Mouse (Mus musculus): Measurements from ENCODE around the gene Necap1. TPM values are rescaled to one million over a fixed set of nuclear protein-coding genes. Genes with fewer than 3 reads are reported as not detected.
A peak's percentile ranks its signal among the peaks of the same experiment; 100 is the strongest.

The Necap1 gene
- polyA plus RNA-seq, 2 experiments, result 49.3 to 58.3 TPM

DNA sequence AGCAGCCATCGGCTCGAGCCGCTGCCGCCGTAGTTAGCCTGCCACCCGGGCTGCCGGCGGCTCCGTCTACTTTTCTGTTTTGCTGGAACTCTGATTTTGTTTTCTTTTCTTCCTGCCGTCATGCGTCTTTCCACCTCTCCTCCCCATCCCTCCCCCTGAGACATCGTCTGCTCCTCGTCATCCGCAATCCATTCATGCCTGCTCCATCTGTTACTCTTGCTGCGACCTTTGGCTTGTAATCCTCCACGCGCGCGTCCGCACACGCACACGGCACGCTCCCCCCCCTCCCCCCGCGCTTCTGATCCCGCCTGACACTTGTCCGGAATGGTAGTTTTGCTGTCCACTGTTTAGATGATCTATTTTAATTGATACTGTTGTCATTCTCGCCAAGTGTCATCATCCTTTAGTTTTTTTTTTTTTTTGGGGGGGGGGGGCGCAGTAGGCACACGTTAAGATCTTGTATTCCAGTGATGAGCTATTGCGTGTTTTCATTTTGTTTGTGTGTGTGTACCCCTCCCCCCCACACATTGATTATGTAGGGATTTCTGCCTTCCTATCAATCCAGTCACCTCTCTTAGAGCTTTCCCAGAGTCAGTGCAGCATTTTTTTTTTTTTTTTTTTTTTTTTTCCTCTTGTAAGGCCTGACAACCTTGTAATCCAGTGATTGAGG is 581 bp downstream of the Necap1 start:
- WGBS, result 0% methylated on average over 22 of the region's 31 CpGs
- Histone ChIP-seq H3K36me3 (ENCODE audit: control insufficient read depth, insufficient read depth, low read length) (peaks cover 28% of the 10 kb centered on the region), H3K9me3 (ENCODE audit: control insufficient read depth, low read length) (no peaks in the 10 kb centered on the region), H3K4me1 (ENCODE audit: control insufficient read depth, insufficient read depth, low read length) (peaks cover 7% of the 10 kb centered on the region), H3K27ac (replicated peaks; ENCODE audit: low read depth, low read length) (peak overlapping the region; percentile 86), H3K4me2 (replicated peaks; ENCODE audit: low read depth, low read length, severe bottlenecking) (peak overlapping the region; percentile 69), H3K27me3 (ENCODE audit: control insufficient read depth, insufficient read depth, low read length) (no peaks in the 10 kb centered on the region), H3K9ac (ENCODE audit: low read depth, low read length, severe bottlenecking) (peak overlapping the region; percentile 90), H3K4me3 (replicated peaks; ENCODE audit: low read length) (peak overlapping the region; percentile 92)
- no peak for TF ChIP-seq POLR2A (IDR thresholded peaks at IDR 0.05; ENCODE audit: borderline replicate concordance, extremely low read depth, insufficient read depth, insufficient read length)
- ATAC-seq (ENCODE audit: low FRiP score, low read depth) (peak; percentile 67), DNase-seq (ENCODE audit: low spot score) (peak; percentile 11)

DNA sequence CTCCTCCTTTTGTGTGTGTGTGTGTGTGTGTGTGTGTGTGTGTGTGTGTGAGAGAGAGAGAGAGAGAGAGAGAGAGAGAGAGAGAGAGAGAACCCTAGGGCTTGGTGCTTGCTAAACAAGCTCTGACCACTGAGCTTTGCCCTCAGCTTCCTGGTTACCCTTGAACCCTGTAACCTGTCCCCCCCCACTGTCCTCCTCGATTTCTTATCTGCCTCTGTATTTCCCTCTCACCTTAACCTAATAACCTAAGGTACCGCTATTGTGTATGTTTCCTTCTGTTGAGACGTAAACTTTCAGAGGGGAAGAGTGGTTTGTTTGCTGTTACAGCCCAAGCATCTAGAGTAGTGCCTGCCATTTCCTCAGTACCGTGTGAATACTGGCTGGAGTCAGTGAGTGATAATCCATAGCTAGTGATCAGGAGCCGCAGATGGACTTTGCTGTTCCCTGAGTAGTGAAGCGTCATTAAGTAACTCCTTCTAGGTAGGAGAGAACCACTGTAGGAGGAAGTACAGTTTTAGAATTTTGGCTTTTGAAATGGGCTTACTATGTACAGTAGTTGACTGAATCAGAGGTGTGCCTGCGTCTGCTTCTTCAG is 5.0 kb downstream of the Necap1 start:
- no peak for TF ChIP-seq POLR2A (IDR thresholded peaks at IDR 0.05; ENCODE audit: borderline replicate concordance, extremely low read depth, insufficient read depth, insufficient read length)
- no peak overlapping the region for H3K4me2 ChIP-seq (replicated peaks; ENCODE audit: low read depth, low read length, severe bottlenecking)
- peaks cover 70% of the 10 kb centered on the region for H3K36me3 ChIP-seq (ENCODE audit: control insufficient read depth, insufficient read depth, low read length)
- peaks cover 7% of the 10 kb centered on the region for H3K4me1 ChIP-seq (ENCODE audit: control insufficient read depth, insufficient read depth, low read length)
- no peak overlapping the region for H3K4me3 ChIP-seq (replicated peaks; ENCODE audit: low read length)
- H3K9me3 ChIP-seq (ENCODE audit: control insufficient read depth, low read length), result no peaks in the 10 kb centered on the region
- DNase-seq (ENCODE audit: low spot score) (no peak), ATAC-seq (ENCODE audit: low FRiP score, low read depth) (no peak)
- 94% methylated on average over 7 of the region's 7 CpGs for WGBS
- H3K27me3 ChIP-seq (ENCODE audit: control insufficient read depth, insufficient read depth, low read length), result no peaks in the 10 kb centered on the region
- no peak overlapping the region for H3K9ac ChIP-seq (ENCODE audit: low read depth, low read length, severe bottlenecking)
- no peak overlapping the region for H3K27ac ChIP-seq (replicated peaks; ENCODE audit: low read depth, low read length)

DNA sequence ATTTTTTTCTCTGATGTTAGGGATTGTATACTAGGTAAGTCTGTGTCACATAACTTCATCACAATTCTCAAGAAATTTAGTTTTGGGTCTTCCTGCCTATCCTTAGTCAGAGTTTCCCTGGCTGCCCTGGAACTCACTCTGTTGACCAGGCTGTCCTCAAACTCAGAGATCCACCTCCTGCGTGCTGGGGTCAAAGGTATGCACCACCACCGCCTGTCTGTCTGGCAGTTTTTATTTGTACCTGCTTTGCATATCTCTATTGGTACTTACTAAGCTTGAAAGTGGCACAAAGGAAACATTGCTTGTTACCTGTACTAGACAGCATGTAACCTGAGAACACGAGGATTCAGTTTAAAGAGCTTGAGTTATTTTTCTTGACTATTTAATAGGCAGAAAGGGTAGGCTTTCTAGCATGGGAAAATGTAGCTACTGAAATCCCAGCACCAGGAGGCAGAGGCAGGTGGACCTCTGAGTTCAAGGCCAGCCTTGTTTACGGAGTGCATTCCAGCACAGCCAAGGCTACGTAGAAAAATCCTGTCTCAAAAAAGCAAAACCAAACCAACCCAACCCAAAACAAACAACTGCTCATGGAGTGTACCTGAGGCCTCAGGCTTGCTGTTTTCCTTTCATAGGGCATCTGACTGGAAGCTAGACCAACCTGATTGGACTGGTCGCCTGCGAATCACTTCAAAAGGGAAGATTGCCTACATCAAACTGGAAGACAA is 5.7 kb downstream of the Necap1 start:
- Histone ChIP-seq H3K4me1 (ENCODE audit: control insufficient read depth, insufficient read depth, low read length) (peaks cover 7% of the 10 kb centered on the region), H3K4me3 (replicated peaks; ENCODE audit: low read length) (no peak overlapping the region), H3K9ac (ENCODE audit: low read depth, low read length, severe bottlenecking) (no peak overlapping the region), H3K27me3 (ENCODE audit: control insufficient read depth, insufficient read depth, low read length) (no peaks in the 10 kb centered on the region), H3K9me3 (ENCODE audit: control insufficient read depth, low read length) (no peaks in the 10 kb centered on the region), H3K36me3 (ENCODE audit: control insufficient read depth, insufficient read depth, low read length) (peaks cover 77% of the 10 kb centered on the region), H3K4me2 (replicated peaks; ENCODE audit: low read depth, low read length, severe bottlenecking) (no peak overlapping the region), H3K27ac (replicated peaks; ENCODE audit: low read depth, low read length) (no peak overlapping the region)
- TF ChIP-seq POLR2A (IDR thresholded peaks at IDR 0.05; ENCODE audit: borderline replicate concordance, extremely low read depth, insufficient read depth, insufficient read length), result no peak
- ATAC-seq (ENCODE audit: low FRiP score, low read depth) (no peak), DNase-seq (ENCODE audit: low spot score) (no peak)
- 92% methylated on average over 7 of the region's 7 CpGs for WGBS

DNA sequence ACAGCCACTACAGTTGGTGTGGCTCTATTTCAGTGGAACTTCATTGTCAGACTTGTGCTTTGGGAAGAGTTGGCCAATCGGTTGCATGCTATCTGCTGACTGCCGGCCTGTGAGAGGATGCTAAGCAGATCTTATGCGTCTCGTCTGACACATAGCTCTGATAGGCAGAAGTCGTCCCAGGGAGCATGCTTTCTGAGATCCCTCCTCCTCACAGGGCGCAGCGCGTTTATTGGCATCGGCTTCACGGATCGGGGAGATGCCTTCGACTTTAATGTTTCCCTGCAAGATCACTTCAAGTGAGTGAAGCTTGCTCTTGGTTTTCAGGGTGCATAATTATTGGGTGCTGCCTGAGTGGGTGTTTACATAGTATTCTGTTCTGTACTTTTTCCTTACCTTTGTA is 7.0 kb downstream of the Necap1 start:
- ATAC-seq (ENCODE audit: low FRiP score, low read depth) (no peak), DNase-seq (ENCODE audit: low spot score) (no peak)
- Histone ChIP-seq H3K4me1 (ENCODE audit: control insufficient read depth, insufficient read depth, low read length) (no peaks in the 10 kb centered on the region), H3K9ac (ENCODE audit: low read depth, low read length, severe bottlenecking) (no peak overlapping the region), H3K36me3 (ENCODE audit: control insufficient read depth, insufficient read depth, low read length) (peaks cover 90% of the 10 kb centered on the region), H3K9me3 (ENCODE audit: control insufficient read depth, low read length) (no peaks in the 10 kb centered on the region), H3K4me3 (replicated peaks; ENCODE audit: low read length) (no peak overlapping the region), H3K4me2 (replicated peaks; ENCODE audit: low read depth, low read length, severe bottlenecking) (no peak overlapping the region), H3K27ac (replicated peaks; ENCODE audit: low read depth, low read length) (no peak overlapping the region), H3K27me3 (ENCODE audit: control insufficient read depth, insufficient read depth, low read length) (no peaks in the 10 kb centered on the region)
- TF ChIP-seq POLR2A (IDR thresholded peaks at IDR 0.05; ENCODE audit: borderline replicate concordance, extremely low read depth, insufficient read depth, insufficient read length), result no peak
- 91% methylated on average over 12 of the region's 12 CpGs for WGBS

DNA sequence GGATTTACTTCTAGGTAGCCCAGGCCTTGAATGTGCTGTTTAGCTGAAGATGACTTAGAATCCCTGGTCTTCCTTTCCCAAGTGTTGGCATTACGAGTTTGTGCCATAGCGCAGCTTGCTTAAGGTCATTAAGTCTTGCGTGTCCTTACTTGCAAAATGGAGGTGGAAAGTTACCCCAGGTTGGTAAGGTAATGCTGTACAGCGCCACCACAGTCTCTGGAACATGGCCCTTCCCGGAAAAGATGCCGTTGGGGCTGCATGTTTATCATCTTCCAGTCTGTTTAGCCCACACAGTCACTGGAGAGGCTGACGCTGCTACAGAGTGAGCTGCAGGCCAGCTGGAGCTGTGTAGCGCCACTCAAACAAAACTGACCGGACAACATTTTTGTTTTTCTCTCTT is 9.3 kb downstream of the Necap1 start:
- Histone ChIP-seq H3K9ac (ENCODE audit: low read depth, low read length, severe bottlenecking) (no peak overlapping the region), H3K9me3 (ENCODE audit: control insufficient read depth, low read length) (no peaks in the 10 kb centered on the region), H3K27me3 (ENCODE audit: control insufficient read depth, insufficient read depth, low read length) (no peaks in the 10 kb centered on the region), H3K36me3 (ENCODE audit: control insufficient read depth, insufficient read depth, low read length) (peaks cover 98% of the 10 kb centered on the region), H3K4me1 (ENCODE audit: control insufficient read depth, insufficient read depth, low read length) (no peaks in the 10 kb centered on the region), H3K4me3 (replicated peaks; ENCODE audit: low read length) (no peak overlapping the region), H3K27ac (replicated peaks; ENCODE audit: low read depth, low read length) (no peak overlapping the region), H3K4me2 (replicated peaks; ENCODE audit: low read depth, low read length, severe bottlenecking) (no peak overlapping the region)
- ATAC-seq (ENCODE audit: low FRiP score, low read depth) (no peak), DNase-seq (ENCODE audit: low spot score) (no peak)
- 87% methylated on average over 9 of the region's 9 CpGs for WGBS
- no peak for TF ChIP-seq POLR2A (IDR thresholded peaks at IDR 0.05; ENCODE audit: borderline replicate concordance, extremely low read depth, insufficient read depth, insufficient read length)

All from limb, embryonic 14.5 days (tissue).